Mouse (Mus musculus): ENCODE data around the gene Clec4d. TPM values are rescaled to one million over a fixed set of nuclear protein-coding genes. Genes with fewer than 3 reads are reported as not detected.

Clec4d gene
- polyA plus RNA-seq, 1 experiment, result 0.45 TPM

DNA sequence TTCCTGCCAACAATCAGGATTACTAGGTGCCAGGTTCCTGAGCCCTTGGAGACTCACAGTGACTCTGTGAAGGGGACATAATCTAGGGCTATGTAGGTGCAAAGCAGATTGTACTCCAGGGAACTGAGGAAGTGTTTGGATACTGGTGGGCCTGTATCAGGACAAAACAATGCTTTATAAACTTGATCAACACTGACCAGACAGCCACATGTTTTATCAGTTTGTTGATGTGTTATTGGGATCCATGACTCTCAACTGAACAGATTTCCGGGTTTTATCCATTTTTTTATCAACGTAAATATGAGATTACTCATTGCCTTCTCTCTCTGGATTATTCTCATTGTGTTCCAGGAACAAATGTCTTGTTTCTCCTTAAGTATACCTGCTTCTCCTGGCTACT lies 46.1 kb downstream of the Clec4d start, which contains the start of gene Vmn2r19:
Gene Vmn2r19 (plus strand): TSS at position 301 of the 400 bp plus-strand sequence.
- no peak for DNase-seq (ENCODE audit: low spot score)

Other genes with a start within 250 kb of the Clec4d start
- 3.4 and 3.8 TPM in 2 replicates for gene Clec4b1, start 212.1 kb upstream of the Clec4d start, polyA plus RNA-seq (2012; rRNA removed)
- 9.3 TPM in 2 replicates for gene Clec4a2, start 155.7 kb upstream of the Clec4d start, polyA plus RNA-seq (2012; rRNA removed)
- not detected in 2 replicates for gene Clec4b2, start 89.2 kb upstream of the Clec4d start, polyA plus RNA-seq (2012; rRNA removed)
- gene Clec4n, start 32.3 kb upstream of the Clec4d start, polyA plus RNA-seq (2012; rRNA removed), result 3.9 and 5.2 TPM in 2 replicates
- 0.07 and 0.18 TPM in 2 replicates for gene Clec4e, start 27.8 kb downstream of the Clec4d start, polyA plus RNA-seq (2012; rRNA removed)
- gene Vmn2r19, start 46.2 kb downstream of the Clec4d start, polyA plus RNA-seq (2012; rRNA removed), result not detected in 2 replicates
- not detected in 2 replicates for gene Vmn2r20, start 156.0 kb downstream of the Clec4d start, polyA plus RNA-seq (2012; rRNA removed)

Measured in urinary bladder, adult 2 months (tissue).